Mouse (Mus musculus) cortical plate, adult 2 months (tissue): ENCODE data around the gene Arpc1b. TPM values are rescaled to one million over a fixed set of nuclear protein-coding genes. Genes with fewer than 3 reads are reported as not detected.

Source experiments
- H3K27ac ChIP-seq: fragments of 200-500 bp; 2 replicates; pipeline ENCODE4 v1.5.1; 2012; ENCODE audit warnings: low read length, control low read depth, inconsistent platforms; ENCODE audit not compliant: insufficient read depth
- H3K4me1 ChIP-seq: fragments of 200-500 bp; 2 replicates; pipeline ENCODE4 v1.6.1; 2011; ENCODE audit warnings: low read length; ENCODE audit not compliant: control insufficient read depth, insufficient read depth
- H3K4me3 ChIP-seq: fragments of 200-500 bp; 2 replicates; pipeline ENCODE4 v1.5.1; 2011; ENCODE audit warnings: mild to moderate bottlenecking, low read length, control low read depth; ENCODE audit not compliant: insufficient read depth
- CTCF ChIP-seq: fragments of 200-500 bp; IDR thresholded peaks from 2 replicates; pipeline ENCODE4 v1.5.1; 2011; ENCODE audit warnings: mild to moderate bottlenecking, control low read depth, low read length; ENCODE audit not compliant: insufficient read depth; ENCODE audit errors: extremely low read depth
- POLR2A ChIP-seq: fragments of 200-500 bp; IDR thresholded peaks from 2 replicates; pipeline ENCODE4 v1.6.1; 2011; ENCODE audit warnings: mild to moderate bottlenecking, low read length, control low read depth; ENCODE audit not compliant: insufficient read depth; ENCODE audit errors: extremely low read depth
- polyA plus RNA-seq: library from polyadenylated mRNA; depleted of rRNA; stranded (reverse); fragments of >200 nt; gene quantifications from 2 replicates; pipeline ENCODE4 v1.2.3, GENCODE M21; 2012; rRNA removed

The Arpc1b gene
- polyA plus RNA-seq, 1 experiment, result 84.6 TPM

DNA sequence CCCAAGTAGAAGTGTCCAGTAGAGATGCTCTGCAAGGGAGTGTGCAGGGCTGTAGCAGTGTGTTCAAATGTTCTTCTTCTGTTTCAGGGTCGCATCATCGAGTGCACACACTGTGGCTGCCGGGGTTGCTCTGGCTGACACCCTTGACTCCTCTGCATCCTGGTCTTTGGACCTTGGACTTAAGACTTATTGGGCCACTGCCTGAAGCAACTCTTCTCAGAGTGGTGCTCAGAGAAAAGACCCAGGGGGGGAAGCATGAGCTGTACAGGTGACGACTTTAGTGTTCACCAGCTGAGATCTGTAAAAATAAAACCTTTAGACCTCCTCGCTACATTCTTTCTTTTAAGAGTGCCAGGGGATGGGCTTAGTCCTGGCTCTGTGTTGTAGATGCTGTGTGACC lies 33.7 kb downstream of the Arpc1b start:
- no peak overlapping the region for H3K4me3 ChIP-seq
- TF ChIP-seq POLR2A (no peak), CTCF (no peak)
- no peaks in the 10 kb centered on the region for H3K4me1 ChIP-seq
- no peak overlapping the region for H3K27ac ChIP-seq

DNA sequence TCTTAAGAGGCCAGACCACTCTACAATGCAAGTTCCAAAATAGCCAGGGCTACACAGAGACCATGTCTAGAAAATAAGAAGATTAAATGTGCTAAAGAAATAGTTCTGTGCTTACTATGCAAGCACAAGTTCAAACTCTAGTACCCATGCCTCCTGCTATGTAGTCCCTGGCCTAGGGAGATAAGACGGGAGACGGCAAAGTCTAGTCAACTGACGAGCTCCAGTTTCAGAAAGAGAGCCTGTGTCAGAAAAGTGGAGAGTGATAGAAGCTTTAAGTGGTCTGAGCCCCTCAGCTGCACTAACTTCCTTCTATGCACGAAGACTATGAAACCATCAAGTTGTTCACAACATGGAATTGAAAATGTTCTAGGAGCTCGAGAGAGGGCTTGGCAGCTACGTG lies 35.3 kb downstream of the Arpc1b start:
- TF ChIP-seq POLR2A (no peak), CTCF (no peak)
- Histone ChIP-seq H3K4me1 (no peaks in the 10 kb centered on the region), H3K27ac (no peak overlapping the region), H3K4me3 (no peak overlapping the region)

DNA sequence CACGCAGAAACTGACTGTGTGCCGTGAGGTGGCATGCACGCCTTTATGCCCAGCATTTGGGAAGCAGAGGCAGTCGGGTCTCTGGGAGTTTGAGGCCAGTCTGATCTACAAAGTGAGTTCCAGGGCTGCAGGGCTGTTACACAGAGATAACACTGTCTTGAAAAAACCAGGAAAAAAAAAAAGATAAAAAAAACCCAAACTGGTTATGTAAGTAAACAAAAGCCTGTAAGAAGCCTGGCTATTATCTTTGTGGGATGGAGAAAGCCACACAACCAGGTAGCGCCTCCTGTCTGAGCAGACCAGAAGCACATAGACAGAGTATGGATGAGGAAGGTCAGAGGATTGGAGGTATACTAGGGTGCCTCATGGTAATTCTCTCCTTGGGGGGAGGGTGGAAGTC lies 38.7 kb downstream of the Arpc1b start:
- Histone ChIP-seq H3K27ac (no peak overlapping the region), H3K4me1 (no peaks in the 10 kb centered on the region), H3K4me3 (no peak overlapping the region)
- TF ChIP-seq CTCF (no peak), POLR2A (no peak)

DNA sequence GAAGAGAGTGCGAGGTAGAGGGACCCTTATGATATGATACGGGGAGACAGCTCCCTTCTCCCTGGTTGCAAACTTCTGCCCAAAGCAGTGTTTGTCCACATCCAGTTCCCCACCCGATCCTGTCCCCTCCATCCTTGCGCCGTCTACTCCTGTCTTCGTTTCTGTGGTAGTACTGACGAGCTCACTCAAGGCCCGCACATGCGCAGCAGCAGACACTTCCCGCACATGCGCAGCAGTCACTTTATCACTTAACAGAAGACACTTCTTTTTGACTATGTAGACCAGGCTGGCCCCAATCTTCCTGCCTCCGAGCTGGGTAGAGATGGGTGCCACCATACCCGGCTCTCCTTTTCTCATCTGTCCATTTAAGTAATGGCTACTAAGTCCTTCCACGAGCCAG lies 47.3 kb downstream of the Arpc1b start:
- no peak for TF ChIP-seq CTCF
- no peak for TF ChIP-seq POLR2A
- H3K4me1 ChIP-seq, result peaks cover 4% of the 10 kb centered on the region
- H3K27ac ChIP-seq, result no peak overlapping the region
- no peak overlapping the region for H3K4me3 ChIP-seq

DNA sequence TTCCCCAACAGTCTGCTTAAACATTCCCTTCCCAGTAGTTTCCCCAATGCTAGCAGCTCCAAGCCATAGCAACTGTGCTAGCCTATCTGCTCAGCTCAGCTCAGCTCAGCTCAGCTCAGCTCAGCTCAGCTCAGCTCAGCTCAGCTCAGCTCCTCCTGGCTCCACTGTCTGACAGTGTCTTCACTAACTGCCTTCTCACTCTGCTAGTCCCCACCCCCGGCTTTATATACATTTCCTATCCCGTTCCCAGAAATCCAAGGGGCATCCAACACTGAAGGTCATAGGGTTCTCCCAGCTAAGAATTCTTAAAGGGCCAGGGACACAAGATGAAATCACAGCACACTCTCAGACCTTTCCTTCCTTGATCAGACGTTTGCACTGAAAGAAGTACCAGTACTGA lies 50.7 kb downstream of the Arpc1b start:
- H3K4me1 ChIP-seq, result peaks cover 6% of the 10 kb centered on the region
- H3K27ac ChIP-seq, result no peak overlapping the region
- H3K4me3 ChIP-seq, result peak overlapping the region; percentile 16; the same call in 1 of the 2 replicates
- TF ChIP-seq CTCF (no peak), POLR2A (0 out of 2 replicates have a peak, but pooled peaks have one; percentile 45)

DNA sequence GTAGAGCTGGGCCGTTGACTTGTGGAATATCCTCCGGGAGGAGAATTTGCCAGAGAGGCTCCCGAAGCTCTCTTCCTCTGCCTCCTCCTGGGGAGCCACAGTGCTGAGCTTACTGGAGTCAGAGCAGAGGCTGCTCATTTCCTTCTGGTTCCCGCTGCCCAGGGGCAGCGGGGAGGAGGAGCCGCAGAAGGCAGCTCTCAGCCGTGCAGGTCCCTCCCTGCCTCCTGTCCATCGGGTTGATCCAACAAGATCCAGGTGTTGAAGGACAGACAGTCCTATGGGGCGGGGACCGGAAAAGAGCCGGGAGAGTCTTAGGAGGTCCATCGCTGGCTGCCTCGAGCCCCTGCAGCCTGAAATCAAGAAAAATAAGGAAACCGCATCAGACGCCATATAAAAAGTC lies 51.2 kb downstream of the Arpc1b start:
- peak overlapping the region; percentile 16; the same call in 1 of the 2 replicates for H3K4me3 ChIP-seq
- TF ChIP-seq POLR2A (no peak), CTCF (no peak)
- H3K27ac ChIP-seq, result no peak overlapping the region
- peaks cover 6% of the 10 kb centered on the region for H3K4me1 ChIP-seq

DNA sequence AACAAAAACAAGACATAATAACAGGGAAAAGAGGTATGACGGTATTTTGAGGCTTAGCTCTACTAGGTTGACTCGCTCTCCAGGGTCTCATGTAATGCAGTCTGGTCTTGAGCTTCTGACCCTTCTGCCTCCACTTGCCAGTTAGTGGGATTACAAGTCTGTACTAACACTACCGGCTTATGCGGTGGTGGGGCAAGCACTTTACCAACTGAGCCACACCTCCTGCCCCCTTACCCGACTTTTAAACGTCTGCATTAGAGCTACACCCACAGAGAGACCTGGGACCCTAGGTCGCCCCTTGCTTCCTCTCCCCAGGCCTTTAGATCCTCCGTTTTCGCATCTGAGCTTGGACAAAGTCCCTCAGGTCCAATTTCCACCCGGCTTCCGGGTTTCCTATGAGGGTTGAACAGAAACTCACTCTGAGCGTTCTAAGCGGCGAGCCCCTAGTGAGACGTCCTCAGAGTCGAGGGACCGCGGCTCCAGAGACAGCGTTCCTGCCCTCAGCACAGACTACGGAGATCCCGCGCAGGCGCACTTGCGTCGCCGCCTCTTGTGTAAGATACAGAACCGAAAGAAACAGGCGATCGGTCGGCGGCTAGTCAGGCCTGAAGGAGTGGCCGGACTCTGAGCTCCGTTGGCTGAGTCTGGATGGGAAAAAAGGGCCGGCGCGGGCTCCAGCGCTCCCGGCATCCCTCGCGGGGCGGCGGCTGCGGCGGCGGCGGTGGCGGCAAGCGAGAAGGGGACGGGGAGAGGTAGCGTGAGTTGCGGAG lies 52.7 kb downstream of the Arpc1b start, which contains the start of the genes Ptcd1 and Cpsf4:
Ptcd1 (minus strand) TSS at position 573 of the 770 bp plus-strand sequence.
Cpsf4 (plus strand) TSS at position 678 of the 770 bp plus-strand sequence.
- Histone ChIP-seq H3K4me1 (peaks cover 6% of the 10 kb centered on the region), H3K27ac (0 out of 2 replicates have a peak within 1 kb of the TSS, but pooled peaks have one; percentile 13), H3K4me3 (peak within 1 kb of the TSS; percentile 73)
- TF ChIP-seq POLR2A, result peak; percentile 92; the same call in 1 of the 2 replicates
- TF ChIP-seq CTCF, result no peak

DNA sequence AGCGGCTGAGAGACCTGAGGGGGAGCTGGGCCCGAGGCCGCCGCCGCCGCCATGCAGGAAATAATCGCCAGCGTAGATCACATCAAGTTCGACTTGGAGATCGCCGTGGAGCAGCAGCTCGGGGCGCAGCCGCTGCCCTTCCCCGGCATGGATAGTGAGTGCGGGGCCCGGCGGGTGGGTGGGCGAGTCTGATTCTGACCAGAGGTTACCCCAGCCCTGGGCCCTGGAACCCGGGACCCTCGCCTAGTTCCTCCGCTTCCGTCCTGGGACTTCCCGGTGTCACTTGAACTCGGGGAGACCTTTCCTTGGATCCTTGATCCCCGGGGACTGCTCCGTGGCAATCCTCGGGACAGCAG lies 53.3 kb downstream of the Arpc1b start:
- Histone ChIP-seq H3K27ac (no peak overlapping the region), H3K4me1 (peaks cover 6% of the 10 kb centered on the region), H3K4me3 (peak overlapping the region; percentile 73)
- no peak for TF ChIP-seq CTCF
- no peak for TF ChIP-seq POLR2A

DNA sequence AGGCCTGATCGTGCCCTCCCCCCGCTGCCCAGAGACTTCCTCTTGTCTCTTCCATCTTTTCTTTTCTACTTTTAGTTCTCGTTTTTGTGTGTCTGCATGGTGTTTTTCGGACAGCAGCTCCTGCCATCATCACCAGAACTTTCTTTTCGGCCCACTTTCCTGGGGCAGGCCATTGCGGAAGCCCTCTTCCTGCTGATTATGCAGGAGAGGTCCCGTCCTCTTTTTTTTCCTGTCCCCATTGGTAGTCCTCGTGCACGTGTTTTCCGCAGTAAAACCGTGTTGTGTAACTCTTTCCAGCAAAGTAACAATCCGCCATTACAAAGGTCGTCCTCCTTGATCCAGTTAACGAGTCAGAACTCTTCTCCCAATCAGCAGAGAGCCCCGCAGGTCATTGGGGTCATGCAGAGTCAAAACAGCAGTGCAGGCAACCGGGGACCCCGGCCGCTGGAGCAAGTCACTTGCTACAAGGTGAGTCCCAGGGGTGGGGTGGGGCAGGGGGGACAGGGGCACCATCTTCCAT lies 64.5 kb downstream of the Arpc1b start:
- Histone ChIP-seq H3K4me3 (no peak overlapping the region), H3K4me1 (no peaks in the 10 kb centered on the region), H3K27ac (no peak overlapping the region)
- TF ChIP-seq CTCF (no peak), POLR2A (no peak)

Other genes with a start within 250 kb of the Arpc1b start
- 33.8 and 34.0 TPM in 2 replicates for gene Smurf1, start 148.4 kb upstream of the Arpc1b start, polyA plus RNA-seq
- gene Gm4871, start 81.5 kb upstream of the Arpc1b start, polyA plus RNA-seq, result not detected in 2 replicates
- gene 1700018F24Rik, start 71.2 kb upstream of the Arpc1b start, polyA plus RNA-seq, result not detected in 2 replicates
- 253 and 254 TPM in 2 replicates for gene Arpc1a, start 30.4 kb upstream of the Arpc1b start, polyA plus RNA-seq
- gene Kpna7, start 30.2 kb upstream of the Arpc1b start, polyA plus RNA-seq, result not detected in 2 replicates
- gene Pdap1, start 26.0 kb downstream of the Arpc1b start, polyA plus RNA-seq, result 74.2 and 92.2 TPM in 2 replicates
- gene Bud31, start 26.1 kb downstream of the Arpc1b start, polyA plus RNA-seq, result 104 and 105 TPM in 2 replicates
- 16.4 and 18.5 TPM in 2 replicates for gene Ptcd1, start 52.9 kb downstream of the Arpc1b start, polyA plus RNA-seq
- gene Cpsf4, start 53.0 kb downstream of the Arpc1b start, polyA plus RNA-seq, result 39.1 and 43.0 TPM in 2 replicates
- gene Atp5j2, start 77.8 kb downstream of the Arpc1b start, polyA plus RNA-seq, result 380 and 392 TPM in 2 replicates
- gene Zkscan14, start 87.7 kb downstream of the Arpc1b start, polyA plus RNA-seq, result 8.5 and 9.8 TPM in 2 replicates
- 9.3 and 10.0 TPM in 2 replicates for gene Zkscan5, start 90.3 kb downstream of the Arpc1b start, polyA plus RNA-seq
- 21.7 and 22.9 TPM in 2 replicates for gene Zfp655, start 117.5 kb downstream of the Arpc1b start, polyA plus RNA-seq
- gene Zscan25, start 166.3 kb downstream of the Arpc1b start, polyA plus RNA-seq, result 15.1 and 15.8 TPM in 2 replicates
- 0.04 and 0.06 TPM in 2 replicates for gene Cyp3a57, start 231.1 kb downstream of the Arpc1b start, polyA plus RNA-seq